Mouse (Mus musculus): ENCODE measurements around the gene Fam227a. TPM values are rescaled to one million over a fixed set of nuclear protein-coding genes. Genes with fewer than 3 reads are reported as not detected.
A peak's percentile ranks its signal among the peaks of the same experiment; 100 is the strongest.

Gene Fam227a
- total and polyA plus RNA-seq, 3 experiments = 0.75 to 1.2 (median 0.84) TPM

DNA sequence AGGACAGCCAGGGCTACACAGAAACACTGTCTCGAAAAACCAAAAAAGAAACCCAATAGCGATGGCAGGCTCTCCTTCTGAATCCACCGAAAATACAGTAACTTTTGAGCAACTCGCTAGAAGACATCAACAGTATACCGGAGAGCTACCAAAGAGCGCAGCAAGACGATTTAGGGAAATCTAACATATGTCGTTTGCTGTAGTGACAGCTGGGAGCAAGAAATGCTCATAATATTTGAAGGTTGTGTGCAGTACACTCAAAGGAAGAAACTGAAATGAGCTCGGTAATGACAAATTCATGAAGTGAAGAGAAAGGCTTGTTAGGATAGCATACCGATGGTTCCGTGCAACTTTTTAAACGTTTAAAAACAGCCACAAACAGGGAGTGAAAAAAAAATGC lies 52.6 kb downstream of the Fam227a start:
- intact Hi-C loops (cut with DNase I) = loop anchor here (5.0 to 10.0 kb wide), 3 partner anchors 134 to 384 kb away; no protein-coding TSS in a partner anchor
- Histone ChIP-seq H3K4me3 (no peak overlapping the region), H3K4me1 (ENCODE audit: control insufficient read depth, insufficient read depth, low read length) (no peaks in the 10 kb centered on the region), H3K36me3 (ENCODE audit: control insufficient read depth, insufficient read depth, low read length) (no peaks in the 10 kb centered on the region), H3K79me2 (replicated peaks; ENCODE audit: control insufficient read depth, insufficient read depth, low read length) (no peaks in the 10 kb centered on the region), H3K9ac (ENCODE audit: low read depth, low read length) (no peak overlapping the region), H3K27me3 (ENCODE audit: control insufficient read depth, insufficient read depth, low read length) (0 out of 2 replicates have a peak, but pooled peaks cover 3% of the 10 kb centered on the region), H3K27ac (no peak overlapping the region)
- 87% methylated on average over 12 of the region's 12 CpGs for WGBS
- no peak for DNase-seq
- TF ChIP-seq CTCF (IDR thresholded peaks at IDR 0.05) (no peak), POLR2A (IDR thresholded peaks at IDR 0.05; ENCODE audit: insufficient read depth, low read depth, low read length) (no peak), EP300 (IDR thresholded peaks at IDR 0.05; ENCODE audit: insufficient read depth, low read depth, low read length) (no peak)

DNA sequence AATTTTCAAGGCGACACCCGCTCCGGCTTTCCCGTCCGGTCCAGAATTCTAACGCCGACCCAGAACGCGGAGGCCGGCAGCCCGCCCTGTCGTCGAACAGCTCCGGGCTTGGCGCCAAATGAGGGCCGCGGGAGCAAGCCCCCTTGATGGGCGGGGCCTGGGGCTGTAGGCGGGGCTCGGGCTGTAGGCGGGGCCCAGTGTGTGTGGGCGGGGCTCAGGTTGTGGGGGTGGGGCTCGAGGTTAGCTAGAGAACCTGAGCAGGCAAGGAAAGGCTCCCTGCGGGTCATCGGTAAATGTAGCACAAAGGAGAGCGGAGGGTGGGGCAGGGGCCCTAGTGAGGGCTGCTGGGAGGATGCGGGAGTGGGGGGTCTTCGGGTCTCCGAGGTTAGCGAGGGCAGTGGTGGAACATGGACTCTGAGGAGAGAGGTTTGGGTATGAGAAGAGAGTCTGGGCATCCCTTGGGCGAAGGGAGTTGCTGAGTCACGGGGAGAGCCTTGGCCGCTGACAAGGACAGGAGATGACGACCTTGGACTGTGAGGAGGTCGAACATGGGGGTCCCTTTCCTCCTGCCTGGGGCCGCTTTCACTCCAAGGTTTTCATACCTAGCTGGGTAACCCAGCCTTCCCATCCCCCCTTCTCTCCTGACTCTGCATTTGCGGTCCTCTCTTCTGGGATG lies 53.6 kb downstream of the Fam227a start, which contains the start of gene Dmc1:
Gene Dmc1 (minus strand): TSS at position 120 of the 676 bp plus-strand sequence.
- Histone ChIP-seq H3K79me2 (replicated peaks; ENCODE audit: control insufficient read depth, insufficient read depth, low read length) (no peaks in the 10 kb centered on the region), H3K27me3 (ENCODE audit: control insufficient read depth, insufficient read depth, low read length) (0 out of 2 replicates have a peak, but pooled peaks cover 3% of the 10 kb centered on the region), H3K4me1 (ENCODE audit: control insufficient read depth, insufficient read depth, low read length) (no peaks in the 10 kb centered on the region), H3K4me3 (peak within 1 kb of the TSS; percentile 22; the same call in 1 of the 2 replicates), H3K36me3 (ENCODE audit: control insufficient read depth, insufficient read depth, low read length) (no peaks in the 10 kb centered on the region), H3K9ac (ENCODE audit: low read depth, low read length) (no peak within 1 kb of the TSS), H3K27ac (no peak within 1 kb of the TSS)
- 14% methylated on average over 37 of the region's 37 CpGs for WGBS
- intact Hi-C loops (cut with DNase I) = loop anchor here (5.0 to 10.0 kb wide), 3 partner anchors 133 to 383 kb away; no protein-coding TSS in a partner anchor
- DNase-seq = peak; percentile 23 to 49
- TF ChIP-seq POLR2A (IDR thresholded peaks at IDR 0.05; ENCODE audit: insufficient read depth, low read depth, low read length) = no peak
- no peak for TF ChIP-seq CTCF (IDR thresholded peaks at IDR 0.05)

- H3K27ac ChIP-seq = no peak overlapping the region
- H3K4me1 ChIP-seq (ENCODE audit: control insufficient read depth, insufficient read depth, low read length) = no peaks in the 10 kb centered on the region
- 82% methylated on average over 2 of the region's 2 CpGs for WGBS
- intact Hi-C loops (cut with DNase I) = loop anchor here (10.0 kb wide), 1 partner anchor 355 kb away; no protein-coding TSS in a partner anchor
- no peak overlapping the region for H3K4me3 ChIP-seq
- no peaks in the 10 kb centered on the region for H3K79me2 ChIP-seq (replicated peaks; ENCODE audit: control insufficient read depth, insufficient read depth, low read length)
- H3K27me3 ChIP-seq (ENCODE audit: control insufficient read depth, insufficient read depth, low read length) = 0 out of 2 replicates have a peak, but pooled peaks cover 3% of the 10 kb centered on the region
- DNase-seq = no peak
- H3K36me3 ChIP-seq (ENCODE audit: control insufficient read depth, insufficient read depth, low read length) = no peaks in the 10 kb centered on the region
- TF ChIP-seq EP300 (IDR thresholded peaks at IDR 0.05; ENCODE audit: insufficient read depth, low read depth, low read length) = no peak
- no peak for TF ChIP-seq CTCF (IDR thresholded peaks at IDR 0.05)
- no peak for TF ChIP-seq POLR2A (IDR thresholded peaks at IDR 0.05; ENCODE audit: insufficient read depth, low read depth, low read length)
- no peak overlapping the region for H3K9ac ChIP-seq (ENCODE audit: low read depth, low read length)
Observed at GRCm38 (mm10) chr15:79600176-79600575, 58.6 kb downstream of the Fam227a start.

DNA sequence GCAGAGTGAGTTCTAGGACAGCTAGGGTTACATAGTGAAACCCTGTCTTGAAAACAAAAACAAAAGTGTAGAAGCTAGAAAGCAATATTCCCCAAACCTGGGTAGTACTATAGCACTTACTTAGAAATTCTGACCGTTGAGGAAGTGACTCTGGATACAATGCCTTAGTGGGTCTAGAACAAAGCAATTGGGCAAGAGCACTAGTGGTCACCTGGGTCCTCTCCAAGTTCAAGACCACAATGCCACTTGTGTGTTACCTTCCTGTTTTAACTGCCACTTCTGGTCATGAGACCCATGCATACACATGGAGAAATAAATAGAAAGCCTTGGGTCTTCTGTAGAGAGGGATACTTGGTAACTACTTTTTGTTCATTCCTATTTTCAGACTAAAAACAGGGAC lies 60.0 kb downstream of the Fam227a start:
- WGBS = 82% methylated on average over 1 of the region's 1 CpGs
- H3K79me2 ChIP-seq (replicated peaks; ENCODE audit: control insufficient read depth, insufficient read depth, low read length) = no peaks in the 10 kb centered on the region
- H3K9ac ChIP-seq (ENCODE audit: low read depth, low read length) = no peak overlapping the region
- H3K36me3 ChIP-seq (ENCODE audit: control insufficient read depth, insufficient read depth, low read length) = no peaks in the 10 kb centered on the region
- TF ChIP-seq EP300 (IDR thresholded peaks at IDR 0.05; ENCODE audit: insufficient read depth, low read depth, low read length) = no peak
- no peaks in the 10 kb centered on the region for H3K4me1 ChIP-seq (ENCODE audit: control insufficient read depth, insufficient read depth, low read length)
- no peak for DNase-seq
- intact Hi-C loops (cut with DNase I) = no loop called here
- no peaks in the 10 kb centered on the region for H3K27me3 ChIP-seq (ENCODE audit: control insufficient read depth, insufficient read depth, low read length)
- H3K4me3 ChIP-seq = no peak overlapping the region
- no peak overlapping the region for H3K27ac ChIP-seq

DNA sequence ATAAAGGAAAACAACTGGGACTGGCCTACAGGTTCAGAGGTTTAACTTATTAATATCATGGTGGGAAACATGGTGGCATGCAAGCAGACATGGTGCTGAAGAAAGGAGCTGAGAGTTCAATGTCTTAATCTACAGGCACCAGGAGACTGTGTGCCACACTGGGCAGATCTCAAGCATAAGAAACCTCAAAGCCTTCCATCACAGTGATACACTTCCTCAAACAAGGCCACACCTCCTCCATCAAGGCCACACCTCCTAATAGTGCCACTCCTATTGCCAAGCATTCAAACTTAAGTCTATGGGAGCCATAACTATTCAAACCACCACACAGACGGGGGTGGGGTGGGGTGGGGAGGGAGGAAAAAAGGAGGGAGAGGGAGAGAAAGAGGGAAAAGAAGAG lies 77.2 kb downstream of the Fam227a start:
- TF ChIP-seq EP300 (IDR thresholded peaks at IDR 0.05; ENCODE audit: insufficient read depth, low read depth, low read length) = no peak
- no peak for TF ChIP-seq CTCF (IDR thresholded peaks at IDR 0.05)
- TF ChIP-seq POLR2A (IDR thresholded peaks at IDR 0.05; ENCODE audit: insufficient read depth, low read depth, low read length) = no peak
- 82% methylated on average over 1 of the region's 1 CpGs for WGBS
- DNase-seq = no peak
- H3K4me3 ChIP-seq = no peak overlapping the region
- no peaks in the 10 kb centered on the region for H3K79me2 ChIP-seq (replicated peaks; ENCODE audit: control insufficient read depth, insufficient read depth, low read length)
- intact Hi-C loops (cut with DNase I) = no loop called here
- H3K4me1 ChIP-seq (ENCODE audit: control insufficient read depth, insufficient read depth, low read length) = no peaks in the 10 kb centered on the region
- no peaks in the 10 kb centered on the region for H3K27me3 ChIP-seq (ENCODE audit: control insufficient read depth, insufficient read depth, low read length)
- H3K9ac ChIP-seq (ENCODE audit: low read depth, low read length) = no peak overlapping the region
- H3K36me3 ChIP-seq (ENCODE audit: control insufficient read depth, insufficient read depth, low read length) = no peaks in the 10 kb centered on the region
- H3K27ac ChIP-seq = no peak overlapping the region

GRCm38 (mm10) chr15:79577671-79578426 lies 80.9 kb downstream of the Fam227a start:
- intact Hi-C loops (cut with DNase I) = no loop called here
- WGBS = 60% methylated on average over 6 of the region's 6 CpGs

More at GRCm38 (mm10) chr15:79577671-79578426, 80.9 kb downstream of the Fam227a start:
- H3K27me3 ChIP-seq (ENCODE audit: control insufficient read depth, insufficient read depth, low read length) = no peaks in the 10 kb centered on the region
- no peaks in the 10 kb centered on the region for H3K4me1 ChIP-seq (ENCODE audit: control insufficient read depth, insufficient read depth, low read length)
- H3K79me2 ChIP-seq (replicated peaks; ENCODE audit: control insufficient read depth, insufficient read depth, low read length) = no peaks in the 10 kb centered on the region
- H3K9ac ChIP-seq (ENCODE audit: low read depth, low read length) = no peak overlapping the region
- no peak overlapping the region for H3K27ac ChIP-seq
- TF ChIP-seq POLR2A (IDR thresholded peaks at IDR 0.05; ENCODE audit: insufficient read depth, low read depth, low read length) (no peak), EP300 (IDR thresholded peaks at IDR 0.05; ENCODE audit: insufficient read depth, low read depth, low read length) (no peak), CTCF (IDR thresholded peaks at IDR 0.05) (no peak)
- no peak for DNase-seq
- no peaks in the 10 kb centered on the region for H3K36me3 ChIP-seq (ENCODE audit: control insufficient read depth, insufficient read depth, low read length)
- no peak overlapping the region for H3K4me3 ChIP-seq
